Mouse (Mus musculus): ENCODE measurements around the gene Gm9195. TPM values are rescaled to one million over a fixed set of nuclear protein-coding genes. Genes with fewer than 3 reads are reported as not detected.

Gene Gm9195
- not detected for total RNA-seq (2021)
- long read RNA-seq, experiment 1 = 0 reads
- long read RNA-seq, experiment 2 = 0 reads

- intact Hi-C loops (cut with DNase I) = no loop called here
- no peak for DNase-seq
- Histone ChIP-seq H3K4me3 (no peak within 1 kb of the TSS), H3K27ac (no peak within 1 kb of the TSS)
- TF ChIP-seq CTCF (IDR thresholded peaks at IDR 0.05) = no peak
Observed at GRCm38 (mm10) chr14:72491738-72492137, at the start of gene Gm9195. Gm9195 (minus strand) TSS chr14:72491838.

DNA sequence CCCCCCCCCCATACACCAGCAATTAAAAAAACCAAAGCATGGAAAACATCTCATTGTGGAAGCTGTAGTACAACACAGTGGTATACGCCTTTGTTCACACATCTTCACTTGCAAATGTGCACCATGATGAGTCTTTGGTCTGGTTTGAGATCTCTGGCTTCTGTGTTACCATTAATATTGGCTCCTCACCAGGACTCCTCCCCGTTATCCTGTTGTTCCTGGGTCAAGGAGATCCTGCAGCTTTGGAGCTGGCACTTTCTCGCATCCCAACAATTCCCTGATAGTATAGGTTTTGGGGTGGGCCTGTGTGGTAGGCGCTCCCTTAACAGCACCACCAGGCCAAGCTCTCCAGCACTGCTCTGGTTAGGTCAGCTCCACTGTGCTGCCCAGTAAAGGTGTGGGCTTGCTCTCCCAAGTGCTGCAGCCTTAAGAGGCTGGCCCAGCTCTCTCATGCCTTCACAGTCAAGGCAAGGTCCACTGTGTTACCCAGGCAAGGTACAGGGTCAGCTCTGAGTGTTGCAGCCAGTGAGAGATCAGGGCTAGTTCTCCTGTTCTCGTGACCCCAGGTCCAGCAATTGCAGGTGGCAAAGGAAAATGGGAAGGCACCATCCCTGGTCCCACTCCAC, 44.9 kb upstream of the Gm9195 start:
- no peak for TF ChIP-seq CTCF (IDR thresholded peaks at IDR 0.05)
- DNase-seq = no peak
- no peak overlapping the region for H3K4me3 ChIP-seq
- no peak overlapping the region for H3K27ac ChIP-seq
- intact Hi-C loops (cut with DNase I) = no loop called here

GRCm38 (mm10) chr14:72533862-72534261, 42.2 kb upstream of the Gm9195 start:
- intact Hi-C loops (cut with DNase I) = no loop called here
- Histone ChIP-seq H3K4me3 (no peak overlapping the region), H3K27ac (no peak overlapping the region)
- no peak for DNase-seq
- TF ChIP-seq CTCF (IDR thresholded peaks at IDR 0.05) = no peak

DNA sequence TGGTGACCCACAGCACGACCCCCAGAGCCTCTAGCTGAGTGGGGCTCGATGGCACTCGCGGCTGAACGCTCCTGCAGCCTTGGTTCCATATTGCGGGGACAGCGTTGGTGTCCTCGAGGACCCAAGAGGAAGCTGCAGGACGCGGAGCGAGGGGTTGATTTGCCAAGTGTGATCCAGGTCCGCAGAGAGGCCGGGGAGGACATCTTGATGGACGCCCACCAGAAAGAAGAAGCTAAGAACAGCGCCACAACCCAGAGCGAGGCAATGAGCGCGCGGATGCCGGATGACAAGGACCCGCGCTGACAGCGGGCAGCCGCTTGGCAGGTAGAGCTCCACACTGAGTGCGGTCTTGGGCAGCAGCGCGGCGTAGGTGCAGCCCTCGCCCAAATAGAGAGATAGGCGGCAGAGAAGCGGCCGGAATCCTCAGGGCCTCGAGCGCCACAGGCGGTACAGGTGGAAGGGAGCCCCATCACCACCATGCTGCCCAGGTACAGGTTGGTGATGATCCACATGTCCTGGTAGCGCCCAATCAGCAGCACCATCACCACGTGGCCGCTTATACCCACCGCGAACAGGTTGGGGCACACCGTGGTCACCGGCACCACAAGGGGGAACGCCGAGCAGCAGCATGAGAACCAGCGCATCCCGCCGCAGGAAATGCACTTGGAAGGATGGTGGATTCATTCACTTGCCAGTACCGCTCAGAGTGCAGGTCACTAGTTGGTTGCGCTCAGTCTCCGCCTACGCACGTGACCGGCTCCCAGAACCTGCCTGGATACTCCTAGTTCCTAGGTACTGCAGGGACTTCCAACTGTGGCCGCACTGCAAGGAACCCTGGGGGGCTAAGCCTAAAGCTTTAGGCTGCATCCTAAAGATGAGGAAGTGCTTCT, 40.6 kb upstream of the Gm9195 start:
- intact Hi-C loops (cut with DNase I) = no loop called here
- TF ChIP-seq CTCF (IDR thresholded peaks at IDR 0.05) = no peak
- no peak overlapping the region for H3K27ac ChIP-seq
- DNase-seq = no peak
- peak overlapping the region; percentile 53 for H3K4me3 ChIP-seq

DNA sequence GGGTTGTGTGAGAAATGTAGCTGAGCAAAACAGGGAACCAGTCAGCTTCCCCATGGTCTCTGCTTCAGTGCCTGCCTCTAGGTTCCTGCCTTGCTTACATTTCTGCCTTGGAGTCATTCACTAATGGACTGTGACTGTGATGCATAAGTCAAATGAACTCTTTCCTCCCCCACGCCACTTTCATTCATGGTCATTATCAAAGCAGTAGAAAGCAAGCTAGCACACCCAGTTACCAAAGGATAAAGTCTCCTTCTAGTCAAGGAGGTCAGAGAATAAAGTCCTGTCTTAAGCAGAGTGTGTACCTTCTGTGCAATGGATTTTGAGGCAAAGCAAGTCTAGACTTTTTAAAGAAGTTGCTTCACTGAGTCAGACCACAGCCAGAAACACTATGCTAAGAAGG, 35.5 kb upstream of the Gm9195 start:
- intact Hi-C loops (cut with DNase I) = no loop called here
- DNase-seq = no peak
- Histone ChIP-seq H3K27ac (no peak overlapping the region), H3K4me3 (no peak overlapping the region)
- TF ChIP-seq CTCF (IDR thresholded peaks at IDR 0.05) = no peak

DNA sequence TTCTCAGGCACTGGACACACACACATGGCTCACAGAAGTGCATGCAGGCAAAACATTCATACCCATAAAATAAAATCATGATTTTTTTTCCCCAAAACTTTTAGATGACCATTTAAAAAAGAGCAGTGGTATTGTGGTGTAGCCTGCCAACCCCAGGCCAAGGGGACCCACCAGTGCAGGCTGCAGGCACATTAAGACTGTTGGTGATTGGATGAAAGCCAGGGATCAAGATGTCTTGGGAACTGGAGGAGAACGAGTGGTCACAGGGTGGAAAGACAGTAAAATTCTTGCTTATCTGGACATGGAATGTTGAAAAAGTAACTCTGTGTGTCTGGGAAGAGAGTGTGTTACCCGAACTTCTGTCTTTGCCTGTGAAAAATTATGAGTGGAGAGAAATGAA, 27.9 kb upstream of the Gm9195 start:
- Histone ChIP-seq H3K27ac (no peak overlapping the region), H3K4me3 (no peak overlapping the region)
- no peak for DNase-seq
- intact Hi-C loops (cut with DNase I) = no loop called here
- TF ChIP-seq CTCF (IDR thresholded peaks at IDR 0.05) = no peak

DNA sequence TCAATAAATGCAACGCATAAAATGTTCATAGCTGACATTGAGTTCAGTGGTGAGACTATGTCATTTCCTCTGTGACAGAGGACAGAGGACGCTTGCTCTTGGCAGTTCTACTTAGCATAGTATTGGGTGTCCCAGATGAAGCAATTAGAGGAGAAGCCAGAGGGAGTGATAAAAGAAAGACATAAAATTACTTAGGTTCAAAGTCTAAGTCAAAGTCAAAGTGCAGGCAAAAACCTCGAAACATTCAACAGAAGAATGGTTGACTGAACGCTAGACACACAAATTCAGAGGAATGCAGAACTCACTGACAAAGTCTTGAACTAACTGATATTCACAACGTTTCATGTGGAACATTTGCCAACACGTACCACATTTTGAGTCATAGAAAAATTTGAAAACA, 27.1 kb upstream of the Gm9195 start:
- no peak for DNase-seq
- Histone ChIP-seq H3K27ac (no peak overlapping the region), H3K4me3 (no peak overlapping the region)
- no peak for TF ChIP-seq CTCF (IDR thresholded peaks at IDR 0.05)
- intact Hi-C loops (cut with DNase I) = no loop called here

- no peak for DNase-seq
- intact Hi-C loops (cut with DNase I) = no loop called here
- no peak overlapping the region for H3K4me3 ChIP-seq
- no peak overlapping the region for H3K27ac ChIP-seq
- peak; percentile 48 for TF ChIP-seq CTCF (IDR thresholded peaks at IDR 0.05)
Observed at GRCm38 (mm10) chr14:72516376-72516775, 24.7 kb upstream of the Gm9195 start.

GRCm38 (mm10) chr14:72506723-72507420, 15.2 kb upstream of the Gm9195 start:
- no peak for DNase-seq
- intact Hi-C loops (cut with DNase I) = no loop called here
- Histone ChIP-seq H3K4me3 (peak overlapping the region; percentile 47), H3K27ac (no peak overlapping the region)
- no peak for TF ChIP-seq CTCF (IDR thresholded peaks at IDR 0.05)

- H3K27ac ChIP-seq = no peak overlapping the region
- peak overlapping the region; percentile 47 for H3K4me3 ChIP-seq
- TF ChIP-seq CTCF (IDR thresholded peaks at IDR 0.05) = no peak
- no peak for DNase-seq
- intact Hi-C loops (cut with DNase I) = no loop called here
Observed at GRCm38 (mm10) chr14:72506018-72506722, 14.5 kb upstream of the Gm9195 start.

- no peak for DNase-seq
- intact Hi-C loops (cut with DNase I) = no loop called here
- no peak overlapping the region for H3K27ac ChIP-seq
- no peak for TF ChIP-seq CTCF (IDR thresholded peaks at IDR 0.05)
- H3K4me3 ChIP-seq = no peak overlapping the region
Observed at GRCm38 (mm10) chr14:72504985-72505384, 13.3 kb upstream of the Gm9195 start.

- H3K4me3 ChIP-seq = no peak overlapping the region
- TF ChIP-seq CTCF (IDR thresholded peaks at IDR 0.05) = no peak
- no peak overlapping the region for H3K27ac ChIP-seq
- intact Hi-C loops (cut with DNase I) = no loop called here
- DNase-seq = no peak
Observed at GRCm38 (mm10) chr14:72503241-72503640, 11.6 kb upstream of the Gm9195 start.
